Comparison of ENCODE assay signal across 8 mouse cellular contexts in the genomic region with DNA sequence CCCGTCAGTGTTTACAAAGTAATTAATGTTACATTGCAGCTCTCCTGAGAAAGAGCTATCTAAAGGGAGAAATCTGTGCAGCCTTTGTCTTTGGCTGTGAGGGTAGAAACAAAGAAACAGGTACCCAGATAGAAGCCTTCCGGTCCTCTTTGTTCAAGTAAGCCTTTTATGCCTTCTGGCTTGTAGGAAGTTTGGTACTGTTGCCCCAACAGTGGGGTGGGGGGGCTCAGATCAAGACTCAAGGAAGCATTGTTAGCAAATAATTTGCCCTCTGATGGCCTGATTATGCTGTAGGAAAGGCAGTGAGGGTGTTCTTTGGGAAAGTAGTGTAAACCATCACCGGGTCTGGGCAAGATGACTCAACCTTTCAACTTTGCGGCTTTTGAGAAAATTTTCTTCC. TPM values are rescaled to one million over a fixed set of nuclear protein-coding genes. Genes with fewer than 3 reads are reported as not detected.
DNase-seq lines count a peak whose midpoint lies in the region; ATAC-seq lines count a peak whose summit lies in the region.

No protein-coding gene starts in this region.

- WGBS in kidney, embryonic 14.5 days: 10% methylated on average over 4 of the region's 4 CpGs
- WGBS in hindbrain, embryonic 10.5 days: 7% methylated on average over 4 of the region's 4 CpGs
- WGBS in midbrain, embryonic 13.5 days: 1% methylated on average over 4 of the region's 4 CpGs

- peak overlapping the region; percentile 90 for H3K4me3 ChIP-seq in kidney, embryonic 14.5 days (ENCODE audit: low read length)
- peak overlapping the region; percentile 95 for H3K4me3 ChIP-seq in hindbrain, embryonic 10.5 days
- H3K4me3 ChIP-seq in midbrain, embryonic 13.5 days (replicated peaks): peak overlapping the region; percentile 82

- H3K4me2 ChIP-seq in kidney, embryonic 14.5 days (replicated peaks; ENCODE audit: low read depth, low read length): peak overlapping the region; percentile 79
- peak overlapping the region; percentile 93 for H3K4me2 ChIP-seq in midbrain, embryonic 13.5 days (replicated peaks)

- H3K9ac ChIP-seq in kidney, embryonic 14.5 days (ENCODE audit: low read depth, low read length): peak overlapping the region; percentile 91
- H3K9ac ChIP-seq in midbrain, embryonic 13.5 days (replicated peaks): peak overlapping the region; percentile 90

- H3K4me1 ChIP-seq in kidney, embryonic 14.5 days (ENCODE audit: control insufficient read depth, insufficient read depth, low read length): peaks cover 41% of the 10 kb centered on the region
- H3K4me1 ChIP-seq in hindbrain, embryonic 10.5 days (replicated peaks): peaks cover 60% of the 10 kb centered on the region
- H3K4me1 ChIP-seq in midbrain, embryonic 13.5 days (replicated peaks): peaks cover 55% of the 10 kb centered on the region

- H3K9me3 ChIP-seq in kidney, embryonic 14.5 days (ENCODE audit: control insufficient read depth, low read length): no peaks in the 10 kb centered on the region
- no peaks in the 10 kb centered on the region for H3K9me3 ChIP-seq in hindbrain, embryonic 10.5 days
- no peaks in the 10 kb centered on the region for H3K9me3 ChIP-seq in midbrain, embryonic 13.5 days

- H3K36me3 ChIP-seq in kidney, embryonic 14.5 days (ENCODE audit: control insufficient read depth, insufficient read depth, low read length): peaks cover 26% of the 10 kb centered on the region
- H3K36me3 ChIP-seq in hindbrain, embryonic 10.5 days: peaks cover 46% of the 10 kb centered on the region
- H3K36me3 ChIP-seq in midbrain, embryonic 13.5 days: peaks cover 12% of the 10 kb centered on the region

- no peak for ATAC-seq in kidney, embryonic 14.5 days (ENCODE audit: low FRiP score, low TSS enrichment)
- ATAC-seq in midbrain, embryonic 13.5 days: no peak

- H3K27me3 ChIP-seq in kidney, embryonic 14.5 days (ENCODE audit: control insufficient read depth, insufficient read depth, low read length): no peaks in the 10 kb centered on the region
- no peaks in the 10 kb centered on the region for H3K27me3 ChIP-seq in hindbrain, embryonic 10.5 days (ENCODE audit: insufficient read depth, poor library complexity, severe bottlenecking)
- H3K27me3 ChIP-seq in midbrain, embryonic 13.5 days: no peaks in the 10 kb centered on the region

- DNase-seq in kidney, adult 9 months: no peak
- DNase-seq in MN1 (ENCODE audit: low spot score): peak; percentile 21
- no peak for DNase-seq in hindbrain, embryonic 10.5 days (ENCODE audit: low spot score)
- DNase-seq in urinary bladder, postnatal 10 days (ENCODE audit: low spot score): no peak
- no peak for DNase-seq in urinary bladder, adult 2 months (ENCODE audit: low spot score)
- DNase-seq in lung, postnatal 36 days: no peak

- H3K27ac ChIP-seq in kidney, embryonic 14.5 days (ENCODE audit: low read depth, low read length): peak overlapping the region; percentile 95; the same call in 1 of the 2 replicates
- H3K27ac ChIP-seq in hindbrain, embryonic 10.5 days: peak overlapping the region; percentile 100
- peak overlapping the region; percentile 98 for H3K27ac ChIP-seq in midbrain, embryonic 13.5 days

RNA-seq across cellular contexts. Expression of gene Pkm, which starts 2.0 kb away (rescaled TPM):
- 879 and 1,230 TPM in 2 replicates for polyA plus RNA-seq in kidney, embryonic 14.5 days (2014; fragmentation: Nextera tagmentation; extraction: Ambion mirVana)
- 2,690 and 3,190 TPM in 2 replicates for polyA plus RNA-seq in hindbrain, embryonic 10.5 days (2016; fragmentation: Nextera tagmentation; extraction: Ambion mirVana)
- 1,400 and 1,429 TPM in 2 replicates for polyA plus RNA-seq in midbrain, embryonic 13.5 days (2015; fragmentation: Nextera tagmentation; extraction: Ambion mirVana)
- polyA plus RNA-seq in urinary bladder, adult 2 months (2012; rRNA removed): 888 and 1,061 TPM in 2 replicates

RNA-seq across cellular contexts. Expression of gene Gramd2, which starts 21.8 kb away (rescaled TPM):
- polyA plus RNA-seq in kidney, embryonic 14.5 days (2014; fragmentation: Nextera tagmentation; extraction: Ambion mirVana): 0.66 TPM in 2 replicates
- 0.14 and 0.46 TPM in 2 replicates for polyA plus RNA-seq in hindbrain, embryonic 10.5 days (2016; fragmentation: Nextera tagmentation; extraction: Ambion mirVana)
- polyA plus RNA-seq in midbrain, embryonic 13.5 days (2015; fragmentation: Nextera tagmentation; extraction: Ambion mirVana): 1.2 and 2.1 TPM in 2 replicates
- 5.0 and 6.3 TPM in 2 replicates for polyA plus RNA-seq in urinary bladder, adult 2 months (2012; rRNA removed)

RNA-seq across cellular contexts. Expression of gene Parp6, which starts 41.1 kb away (rescaled TPM):
- 17.9 and 23.9 TPM in 2 replicates for polyA plus RNA-seq in kidney, embryonic 14.5 days (2014; fragmentation: Nextera tagmentation; extraction: Ambion mirVana)
- 59.1 and 101 TPM in 2 replicates for polyA plus RNA-seq in hindbrain, embryonic 10.5 days (2016; fragmentation: Nextera tagmentation; extraction: Ambion mirVana)
- 186 and 195 TPM in 2 replicates for polyA plus RNA-seq in midbrain, embryonic 13.5 days (2015; fragmentation: Nextera tagmentation; extraction: Ambion mirVana)
- polyA plus RNA-seq in urinary bladder, adult 2 months (2012; rRNA removed): 52.4 and 53.9 TPM in 2 replicates
